Mouse (Mus musculus): ENCODE data around the gene Sdhaf2. TPM values are rescaled to one million over a fixed set of nuclear protein-coding genes. Genes with fewer than 3 reads are reported as not detected.

Gene Sdhaf2
- polyA plus RNA-seq, 1 experiment from 2014 or later, result 60.7 TPM

- H3K4me2 ChIP-seq, result peak overlapping the region; percentile 94
- peak; percentile 93 for ATAC-seq (ENCODE audit: insufficient number of reproducible peaks, insufficient read depth, low FRiP score, low TSS enrichment, low read depth)
- H3K27ac ChIP-seq, result no peak overlapping the region
- no peaks in the 10 kb centered on the region for H3K9me3 ChIP-seq
- peak overlapping the region; percentile 58 for H3K4me3 ChIP-seq (replicated peaks)
- no peaks in the 10 kb centered on the region for H3K36me3 ChIP-seq
- H3K4me1 ChIP-seq (replicated peaks), result peaks cover 26% of the 10 kb centered on the region
- H3K27me3 ChIP-seq, result peaks cover 100% of the 10 kb centered on the region
- 0 out of 2 replicates have a peak overlapping the region, but pooled peaks have one; percentile 34 for H3K9ac ChIP-seq (replicated peaks)
- WGBS, result under 1% methylated on average over 22 of the region's 34 CpGs
Observed at GRCm38 (mm10) chr19:10457484-10457800, 68.5 kb downstream of the Sdhaf2 start.

- peak; percentile 46; the same call in 1 of the 2 replicates for ATAC-seq (ENCODE audit: insufficient number of reproducible peaks, insufficient read depth, low FRiP score, low TSS enrichment, low read depth)
- H3K4me2 ChIP-seq, result peak within 1 kb of the TSS; percentile 94
- peak within 1 kb of the TSS; percentile 34 for H3K9ac ChIP-seq (replicated peaks)
- H3K4me1 ChIP-seq (replicated peaks), result peaks cover 20% of the 10 kb centered on the region
- H3K4me3 ChIP-seq (replicated peaks), result peak within 1 kb of the TSS; percentile 58
- no peaks in the 10 kb centered on the region for H3K36me3 ChIP-seq
- H3K27ac ChIP-seq, result 0 out of 2 replicates have a peak within 1 kb of the TSS, but pooled peaks have one; percentile 12
- peaks cover 100% of the 10 kb centered on the region for H3K27me3 ChIP-seq
- WGBS, result under 1% methylated on average over 95 of the region's 96 CpGs
- H3K9me3 ChIP-seq, result no peaks in the 10 kb centered on the region
Observed at GRCm38 (mm10) chr19:10456752-10457483, 69.0 kb downstream of the Sdhaf2 start, which contains the start of gene Lrrc10b. Gene Lrrc10b (minus strand): TSS chr19:10457473.

- Histone ChIP-seq H3K27ac (no peak overlapping the region), H3K27me3 (peaks cover 87% of the 10 kb centered on the region), H3K4me1 (replicated peaks) (peaks cover 20% of the 10 kb centered on the region; the same call in 1 of the 2 replicates), H3K36me3 (no peaks in the 10 kb centered on the region), H3K9me3 (no peaks in the 10 kb centered on the region), H3K4me3 (replicated peaks) (no peak overlapping the region), H3K4me2 (no peak overlapping the region), H3K9ac (replicated peaks) (no peak overlapping the region)
- no peak for ATAC-seq (ENCODE audit: insufficient number of reproducible peaks, insufficient read depth, low FRiP score, low TSS enrichment, low read depth)
- 74% methylated on average over 3 of the region's 3 CpGs for WGBS
Observed at GRCm38 (mm10) chr19:10455437-10455806, 70.5 kb downstream of the Sdhaf2 start.

GRCm38 (mm10) chr19:10454718-10455436 lies 71.1 kb downstream of the Sdhaf2 start:
- no peak overlapping the region for H3K4me2 ChIP-seq
- H3K9me3 ChIP-seq, result no peaks in the 10 kb centered on the region
- no peak for ATAC-seq (ENCODE audit: insufficient number of reproducible peaks, insufficient read depth, low FRiP score, low TSS enrichment, low read depth)
- H3K4me1 ChIP-seq (replicated peaks), result peaks cover 20% of the 10 kb centered on the region; the same call in 1 of the 2 replicates
- no peak overlapping the region for H3K9ac ChIP-seq (replicated peaks)
- no peak overlapping the region for H3K4me3 ChIP-seq (replicated peaks)
- peaks cover 82% of the 10 kb centered on the region for H3K27me3 ChIP-seq
- H3K27ac ChIP-seq, result no peak overlapping the region
- no peaks in the 10 kb centered on the region for H3K36me3 ChIP-seq
- WGBS, result 73% methylated on average over 4 of the region's 4 CpGs

Other genes starting within 250 kb of the Sdhaf2 start
- gene Dagla, start 221.3 kb downstream of the Sdhaf2 start, polyA plus RNA-seq (2016; fragmentation: Nextera tagmentation; extraction: Ambion mirVana), result 1.8 and 2.4 TPM in 2 replicates
- gene Syt7, start 137.1 kb downstream of the Sdhaf2 start, polyA plus RNA-seq (2016; fragmentation: Nextera tagmentation; extraction: Ambion mirVana), result 0.33 and 0.84 TPM in 2 replicates
- gene Lrrc10b, start 68.7 kb downstream of the Sdhaf2 start, polyA plus RNA-seq (2016; fragmentation: Nextera tagmentation; extraction: Ambion mirVana), result 0.10 and 0.26 TPM in 2 replicates
- not detected in 2 replicates for gene Ppp1r32, start 43.2 kb downstream of the Sdhaf2 start, polyA plus RNA-seq (2016; fragmentation: Nextera tagmentation; extraction: Ambion mirVana)
- 49.1 and 54.9 TPM in 2 replicates for gene Cpsf7, start 876 bp downstream of the Sdhaf2 start, polyA plus RNA-seq (2016; fragmentation: Nextera tagmentation; extraction: Ambion mirVana)
- gene Tmem216, start 30.1 kb upstream of the Sdhaf2 start, polyA plus RNA-seq (2016; fragmentation: Nextera tagmentation; extraction: Ambion mirVana), result 63.1 and 69.0 TPM in 2 replicates
- 17.0 and 18.0 TPM in 2 replicates for gene Cyb561a3, start 51.0 kb upstream of the Sdhaf2 start, polyA plus RNA-seq (2016; fragmentation: Nextera tagmentation; extraction: Ambion mirVana)
- 38.9 and 43.3 TPM in 2 replicates for gene Tmem138, start 51.2 kb upstream of the Sdhaf2 start, polyA plus RNA-seq (2016; fragmentation: Nextera tagmentation; extraction: Ambion mirVana)
- gene Ddb1, start 79.2 kb upstream of the Sdhaf2 start, polyA plus RNA-seq (2016; fragmentation: Nextera tagmentation; extraction: Ambion mirVana), result 467 and 486 TPM in 2 replicates
- 17.4 and 18.2 TPM in 2 replicates for gene Tkfc, start 79.5 kb upstream of the Sdhaf2 start, polyA plus RNA-seq (2016; fragmentation: Nextera tagmentation; extraction: Ambion mirVana)
- 2.9 and 3.5 TPM in 2 replicates for gene Vwce, start 108.1 kb upstream of the Sdhaf2 start, polyA plus RNA-seq (2016; fragmentation: Nextera tagmentation; extraction: Ambion mirVana)
- gene Pga5, start 151.9 kb upstream of the Sdhaf2 start, polyA plus RNA-seq (2016; fragmentation: Nextera tagmentation; extraction: Ambion mirVana), result not detected in 2 replicates
- gene Vps37c, start 162.6 kb upstream of the Sdhaf2 start, polyA plus RNA-seq (2016; fragmentation: Nextera tagmentation; extraction: Ambion mirVana), result 27.6 and 33.4 TPM in 2 replicates
- 0.10 and 0.18 TPM in 2 replicates for gene Cd5, start 212.9 kb upstream of the Sdhaf2 start, polyA plus RNA-seq (2016; fragmentation: Nextera tagmentation; extraction: Ambion mirVana)

Measured in limb, embryonic 12.5 days (tissue).